Mouse (Mus musculus): ENCODE data around the gene Pdlim7. TPM values are rescaled to one million over a fixed set of nuclear protein-coding genes. Genes with fewer than 3 reads are reported as not detected.

The Pdlim7 gene
- polyA plus RNA-seq, 1 experiment from 2014 or later, result 124 TPM

DNA sequence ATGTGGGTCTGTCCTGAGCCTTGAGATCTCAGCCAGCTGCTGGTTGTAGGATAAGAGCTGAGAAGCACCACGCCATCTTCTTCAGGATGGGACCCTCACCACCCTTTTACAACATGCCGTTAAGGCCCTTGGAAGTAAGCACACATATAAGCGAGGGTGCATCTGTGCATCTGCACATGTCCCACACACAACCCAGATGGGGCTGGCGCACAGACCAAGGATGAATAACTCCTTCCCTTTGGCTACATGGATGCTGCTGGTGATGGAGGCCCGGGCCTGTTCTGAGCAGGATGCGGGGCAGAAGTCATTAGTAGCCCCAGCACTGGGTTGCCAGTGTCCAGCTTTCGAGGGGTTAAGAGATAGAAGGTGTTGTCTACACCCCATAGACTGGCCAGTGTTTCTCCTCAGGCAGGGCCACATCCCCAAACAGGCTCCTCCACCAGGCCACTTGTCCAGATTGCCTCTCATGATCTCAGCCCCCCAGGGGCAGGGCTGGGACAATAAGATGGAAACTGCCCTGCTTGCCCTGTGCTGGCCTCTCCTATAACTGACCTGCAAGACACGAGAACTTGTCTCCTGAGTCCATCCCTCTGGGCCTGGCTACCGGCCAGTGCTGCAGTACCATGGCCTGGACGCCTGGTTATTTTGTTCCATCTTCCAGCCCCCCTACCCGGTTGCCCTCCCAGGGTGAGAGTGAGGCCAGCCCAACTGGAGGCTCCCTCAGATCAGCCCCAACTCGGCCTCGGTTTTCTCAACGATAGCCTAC lies 27.3 kb downstream of the Pdlim7 start:
- no peaks in the 10 kb centered on the region for H3K27me3 ChIP-seq (replicated peaks; ENCODE audit: control insufficient read depth, insufficient read depth, low read length)
- 27% methylated on average over 14 of the region's 14 CpGs for WGBS
- ATAC-seq, result no peak
- peak overlapping the region; percentile 100 for H3K27ac ChIP-seq (ENCODE audit: low read depth, low read length)
- H3K36me3 ChIP-seq (ENCODE audit: control insufficient read depth, insufficient read depth, low read length), result peaks cover 30% of the 10 kb centered on the region
- peak; percentile 55 for DNase-seq (ENCODE audit: low spot score)
- peaks cover 38% of the 10 kb centered on the region for H3K4me1 ChIP-seq (ENCODE audit: control insufficient read depth, insufficient read depth, low read length)
- peak overlapping the region; percentile 99 for H3K4me2 ChIP-seq (ENCODE audit: low read length)
- no peaks in the 10 kb centered on the region for H3K9me3 ChIP-seq (replicated peaks; ENCODE audit: control insufficient read depth, low read length)
- peak overlapping the region; percentile 99 for H3K4me3 ChIP-seq (ENCODE audit: low read depth, low read length)
- H3K9ac ChIP-seq (ENCODE audit: low read length), result peak overlapping the region; percentile 100

DNA sequence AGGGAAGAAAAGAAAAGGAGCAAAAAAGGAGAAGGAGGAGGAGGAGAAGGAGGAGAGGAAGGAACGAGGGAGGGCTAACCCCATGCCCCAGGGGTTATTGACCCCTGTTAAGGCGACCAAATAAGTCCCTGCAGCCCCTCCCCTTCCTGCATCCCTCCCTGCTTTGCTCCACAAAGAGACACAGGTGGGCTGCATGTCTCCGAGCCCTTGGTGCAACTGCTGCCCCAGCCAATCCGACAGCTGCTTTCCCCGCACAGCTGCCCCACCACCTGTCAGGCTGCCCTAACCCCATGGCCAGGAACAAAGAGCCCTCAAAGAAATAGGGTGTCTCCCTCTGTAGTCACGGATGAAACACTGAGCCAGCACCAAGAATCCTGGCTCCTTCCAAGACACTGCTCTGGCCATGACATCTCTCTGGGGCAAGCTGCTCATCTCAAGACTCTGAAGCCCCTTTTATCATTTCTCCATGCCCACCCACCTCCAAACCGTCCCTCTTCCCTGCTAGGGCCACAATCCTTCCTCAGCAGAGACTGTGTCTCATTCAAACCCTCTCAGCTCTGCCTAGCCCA lies 28.9 kb downstream of the Pdlim7 start:
- no peaks in the 10 kb centered on the region for H3K9me3 ChIP-seq (replicated peaks; ENCODE audit: control insufficient read depth, low read length)

DNA sequence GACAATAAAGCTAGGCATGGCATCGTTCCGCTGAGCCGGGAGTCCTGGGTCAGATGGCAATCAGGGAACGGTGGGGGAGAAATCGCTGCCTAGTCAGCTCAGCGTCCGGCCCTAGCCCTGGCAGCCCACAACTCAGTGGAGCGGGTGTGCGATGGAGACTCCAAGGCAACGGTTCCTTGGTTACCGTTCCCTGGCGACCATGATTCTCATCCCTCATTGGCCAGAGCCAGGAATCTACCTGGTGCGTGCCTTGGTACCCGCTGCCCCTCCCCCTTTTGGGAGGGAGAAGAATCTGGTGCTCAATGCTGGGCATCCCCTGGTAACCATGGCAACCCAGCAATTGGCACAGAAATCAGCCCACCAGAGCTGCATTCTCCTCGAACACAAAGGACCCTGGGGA lies 29.9 kb downstream of the Pdlim7 start:
- WGBS, result under 1% methylated on average over 15 of the region's 15 CpGs
- H3K27me3 ChIP-seq (replicated peaks; ENCODE audit: control insufficient read depth, insufficient read depth, low read length), result no peaks in the 10 kb centered on the region
- peak overlapping the region; percentile 99 for H3K4me3 ChIP-seq (ENCODE audit: low read depth, low read length)
- peak; percentile 98 for DNase-seq (ENCODE audit: low spot score)
- peak; percentile 83 for ATAC-seq
- H3K4me1 ChIP-seq (ENCODE audit: control insufficient read depth, insufficient read depth, low read length), result peaks cover 37% of the 10 kb centered on the region
- peak overlapping the region; percentile 99 for H3K4me2 ChIP-seq (ENCODE audit: low read length)
- H3K36me3 ChIP-seq (ENCODE audit: control insufficient read depth, insufficient read depth, low read length), result peaks cover 56% of the 10 kb centered on the region
- peak overlapping the region; percentile 100 for H3K9ac ChIP-seq (ENCODE audit: low read length)
- peak overlapping the region; percentile 100 for H3K27ac ChIP-seq (ENCODE audit: low read depth, low read length)
- no peaks in the 10 kb centered on the region for H3K9me3 ChIP-seq (replicated peaks; ENCODE audit: control insufficient read depth, low read length)

More for the DNA sequence above, 28.9 kb downstream of the Pdlim7 start:
- ATAC-seq (no peak), DNase-seq (ENCODE audit: low spot score) (peak; percentile 52)
- 13% methylated on average over 7 of the region's 7 CpGs for WGBS
- Histone ChIP-seq H3K4me1 (ENCODE audit: control insufficient read depth, insufficient read depth, low read length) (peaks cover 38% of the 10 kb centered on the region), H3K27me3 (replicated peaks; ENCODE audit: control insufficient read depth, insufficient read depth, low read length) (no peaks in the 10 kb centered on the region), H3K27ac (ENCODE audit: low read depth, low read length) (peak overlapping the region; percentile 100), H3K36me3 (ENCODE audit: control insufficient read depth, insufficient read depth, low read length) (peaks cover 46% of the 10 kb centered on the region), H3K9ac (ENCODE audit: low read length) (peak overlapping the region; percentile 100), H3K4me3 (ENCODE audit: low read depth, low read length) (peak overlapping the region; percentile 99), H3K4me2 (ENCODE audit: low read length) (peak overlapping the region; percentile 99)

DNA sequence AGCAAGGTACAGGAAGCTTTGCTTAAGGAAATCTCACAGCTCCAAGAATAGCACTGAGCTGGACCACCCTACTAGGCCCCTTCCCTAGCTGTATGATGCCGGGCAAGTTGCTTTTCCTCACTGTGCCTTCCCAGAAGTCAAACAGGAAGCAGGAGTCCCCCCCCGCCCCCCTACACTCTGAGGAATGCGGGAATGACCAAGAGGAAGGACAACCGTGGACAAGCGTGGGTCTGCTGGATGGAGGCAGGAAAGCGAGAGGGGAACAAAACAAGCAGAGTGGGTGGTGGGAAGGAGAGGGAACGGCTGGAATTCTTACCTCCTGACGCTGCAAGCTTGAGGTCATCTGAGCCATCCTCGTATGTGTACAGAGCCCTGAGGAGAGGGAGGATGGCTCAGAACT lies 30.4 kb downstream of the Pdlim7 start:
- Histone ChIP-seq H3K9me3 (replicated peaks; ENCODE audit: control insufficient read depth, low read length) (no peaks in the 10 kb centered on the region), H3K4me1 (ENCODE audit: control insufficient read depth, insufficient read depth, low read length) (peaks cover 32% of the 10 kb centered on the region), H3K27ac (ENCODE audit: low read depth, low read length) (peak overlapping the region; percentile 100), H3K36me3 (ENCODE audit: control insufficient read depth, insufficient read depth, low read length) (peaks cover 61% of the 10 kb centered on the region), H3K9ac (ENCODE audit: low read length) (peak overlapping the region; percentile 100), H3K4me3 (ENCODE audit: low read depth, low read length) (peak overlapping the region; percentile 99), H3K4me2 (ENCODE audit: low read length) (peak overlapping the region; percentile 99), H3K27me3 (replicated peaks; ENCODE audit: control insufficient read depth, insufficient read depth, low read length) (no peaks in the 10 kb centered on the region)
- no peak for ATAC-seq
- DNase-seq (ENCODE audit: low spot score), result no peak
- 54% methylated on average over 9 of the region's 9 CpGs for WGBS

DNA sequence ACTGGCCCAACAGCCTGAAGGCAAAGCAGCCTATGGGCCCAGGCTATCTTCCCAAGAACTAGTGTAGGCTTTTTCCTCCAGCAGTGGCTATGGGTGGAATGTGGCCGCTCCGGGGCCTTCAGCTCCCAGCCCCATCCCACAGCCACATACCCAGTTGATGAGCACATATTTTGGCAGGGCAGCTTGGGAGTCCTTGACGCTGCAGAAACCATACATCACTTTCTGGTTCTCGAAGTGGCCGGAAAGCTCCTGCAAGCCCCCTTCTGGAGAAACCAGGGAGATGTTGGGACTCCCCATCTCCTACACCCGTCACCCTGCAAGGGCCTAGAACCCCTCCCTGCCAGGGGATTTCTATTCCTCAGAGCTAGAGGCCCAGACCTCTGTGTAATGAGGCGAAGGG lies 30.9 kb downstream of the Pdlim7 start:
- Histone ChIP-seq H3K9me3 (replicated peaks; ENCODE audit: control insufficient read depth, low read length) (no peaks in the 10 kb centered on the region), H3K4me1 (ENCODE audit: control insufficient read depth, insufficient read depth, low read length) (peaks cover 31% of the 10 kb centered on the region), H3K27me3 (replicated peaks; ENCODE audit: control insufficient read depth, insufficient read depth, low read length) (no peaks in the 10 kb centered on the region), H3K9ac (ENCODE audit: low read length) (0 out of 2 replicates have a peak overlapping the region, but pooled peaks have one; percentile 100), H3K4me3 (ENCODE audit: low read depth, low read length) (peak overlapping the region; percentile 99; the same call in 1 of the 2 replicates), H3K4me2 (ENCODE audit: low read length) (peak overlapping the region; percentile 99; the same call in 1 of the 2 replicates), H3K27ac (ENCODE audit: low read depth, low read length) (no peak overlapping the region), H3K36me3 (ENCODE audit: control insufficient read depth, insufficient read depth, low read length) (peaks cover 66% of the 10 kb centered on the region)
- DNase-seq (ENCODE audit: low spot score) (no peak), ATAC-seq (no peak)
- WGBS, result 84% methylated on average over 6 of the region's 7 CpGs

DNA sequence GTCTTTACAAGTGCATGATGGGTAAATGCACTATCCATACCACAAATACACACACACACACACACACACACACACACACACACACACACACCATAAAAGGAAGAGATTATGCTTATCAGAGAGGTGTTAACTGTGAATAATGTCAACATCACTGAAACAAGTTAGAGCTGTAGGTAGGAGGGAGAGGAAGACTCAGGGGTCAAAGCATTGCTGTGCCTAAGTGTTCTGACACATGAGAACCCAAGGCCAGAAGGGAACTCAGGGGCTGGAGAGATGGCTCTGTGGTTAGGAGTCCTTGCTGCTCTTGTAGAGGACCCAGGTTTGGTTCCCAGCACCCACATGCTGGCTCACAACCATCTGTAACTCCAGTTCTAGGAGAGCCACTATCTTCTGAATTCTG lies 33.5 kb downstream of the Pdlim7 start:
- no peak overlapping the region for H3K9ac ChIP-seq (ENCODE audit: low read length)
- H3K27me3 ChIP-seq (replicated peaks; ENCODE audit: control insufficient read depth, insufficient read depth, low read length), result no peaks in the 10 kb centered on the region
- no peaks in the 10 kb centered on the region for H3K9me3 ChIP-seq (replicated peaks; ENCODE audit: control insufficient read depth, low read length)
- no peak overlapping the region for H3K4me3 ChIP-seq (ENCODE audit: low read depth, low read length)
- ATAC-seq (no peak), DNase-seq (ENCODE audit: low spot score) (no peak)
- H3K4me1 ChIP-seq (ENCODE audit: control insufficient read depth, insufficient read depth, low read length), result peaks cover 24% of the 10 kb centered on the region
- H3K36me3 ChIP-seq (ENCODE audit: control insufficient read depth, insufficient read depth, low read length), result peaks cover 86% of the 10 kb centered on the region
- no peak overlapping the region for H3K27ac ChIP-seq (ENCODE audit: low read depth, low read length)
- no peak overlapping the region for H3K4me2 ChIP-seq (ENCODE audit: low read length)

- no peak overlapping the region for H3K9ac ChIP-seq (ENCODE audit: low read length)
- H3K9me3 ChIP-seq (replicated peaks; ENCODE audit: control insufficient read depth, low read length), result no peaks in the 10 kb centered on the region
- H3K27me3 ChIP-seq (replicated peaks; ENCODE audit: control insufficient read depth, insufficient read depth, low read length), result no peaks in the 10 kb centered on the region
- DNase-seq (ENCODE audit: low spot score), result no peak
- H3K36me3 ChIP-seq (ENCODE audit: control insufficient read depth, insufficient read depth, low read length), result peaks cover 94% of the 10 kb centered on the region
- H3K27ac ChIP-seq (ENCODE audit: low read depth, low read length), result no peak overlapping the region
- 88% methylated on average over 7 of the region's 7 CpGs for WGBS
- peaks cover 24% of the 10 kb centered on the region for H3K4me1 ChIP-seq (ENCODE audit: control insufficient read depth, insufficient read depth, low read length)
- H3K4me3 ChIP-seq (ENCODE audit: low read depth, low read length), result no peak overlapping the region
- no peak overlapping the region for H3K4me2 ChIP-seq (ENCODE audit: low read length)
- ATAC-seq, result no peak
Observed at GRCm38 (mm10) chr13:55479008-55479407, 34.5 kb downstream of the Pdlim7 start.

GRCm38 (mm10) chr13:55478036-55478435 lies 35.4 kb downstream of the Pdlim7 start:
- DNase-seq (ENCODE audit: low spot score) (peak; percentile 41), ATAC-seq (no peak)
- H3K4me2 ChIP-seq (ENCODE audit: low read length), result no peak overlapping the region
- H3K9ac ChIP-seq (ENCODE audit: low read length), result no peak overlapping the region
- peaks cover 98% of the 10 kb centered on the region for H3K36me3 ChIP-seq (ENCODE audit: control insufficient read depth, insufficient read depth, low read length)
- no peaks in the 10 kb centered on the region for H3K27me3 ChIP-seq (replicated peaks; ENCODE audit: control insufficient read depth, insufficient read depth, low read length)
- H3K4me3 ChIP-seq (ENCODE audit: low read depth, low read length), result no peak overlapping the region
- no peak overlapping the region for H3K27ac ChIP-seq (ENCODE audit: low read depth, low read length)
- peaks cover 22% of the 10 kb centered on the region for H3K4me1 ChIP-seq (ENCODE audit: control insufficient read depth, insufficient read depth, low read length)
- 54% methylated on average over 5 of the region's 5 CpGs for WGBS
- no peaks in the 10 kb centered on the region for H3K9me3 ChIP-seq (replicated peaks; ENCODE audit: control insufficient read depth, low read length)

- Histone ChIP-seq H3K36me3 (ENCODE audit: control insufficient read depth, insufficient read depth, low read length) (peaks cover 96% of the 10 kb centered on the region), H3K27me3 (replicated peaks; ENCODE audit: control insufficient read depth, insufficient read depth, low read length) (no peaks in the 10 kb centered on the region), H3K9ac (ENCODE audit: low read length) (no peak overlapping the region), H3K4me1 (ENCODE audit: control insufficient read depth, insufficient read depth, low read length) (peaks cover 24% of the 10 kb centered on the region), H3K4me2 (ENCODE audit: low read length) (no peak overlapping the region), H3K9me3 (replicated peaks; ENCODE audit: control insufficient read depth, low read length) (no peaks in the 10 kb centered on the region), H3K27ac (ENCODE audit: low read depth, low read length) (no peak overlapping the region; the same call in 1 of the 2 replicates), H3K4me3 (ENCODE audit: low read depth, low read length) (no peak overlapping the region)
- DNase-seq (ENCODE audit: low spot score), result no peak
- WGBS, result 74% methylated on average over 16 of the region's 16 CpGs
- no peak for ATAC-seq
Observed at GRCm38 (mm10) chr13:55477492-55477891, 36.0 kb downstream of the Pdlim7 start.
